Mouse (Mus musculus): ENCODE data around the gene Tcl1b1. TPM values are rescaled to one million over a fixed set of nuclear protein-coding genes. Genes with fewer than 3 reads are reported as not detected.

Tcl1b1 gene
- polyA plus RNA-seq, 1 experiment from 2014 or later, result not detected

DNA sequence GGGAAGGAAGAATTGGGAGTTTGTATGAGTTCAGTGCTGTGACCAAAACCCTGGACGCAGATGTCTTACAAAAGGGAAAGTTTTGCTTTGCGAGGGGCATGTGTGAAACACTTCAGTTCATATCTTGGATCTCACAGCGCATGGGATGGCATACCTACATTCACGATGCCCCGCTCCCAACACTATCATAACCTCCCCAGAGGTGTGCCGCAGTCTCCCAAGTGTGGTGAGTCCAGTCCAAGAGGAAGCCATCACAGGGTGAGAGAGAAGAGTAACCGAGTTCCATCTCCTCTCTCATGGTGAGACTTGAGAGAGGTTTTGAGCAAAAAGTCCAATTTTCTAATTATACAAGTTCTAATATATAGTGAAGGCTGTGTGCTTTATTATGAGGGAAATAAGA is 49.7 kb downstream of the Tcl1b1 start:
- Histone ChIP-seq H3K9ac (ENCODE audit: low read length) (no peak overlapping the region), H3K36me3 (ENCODE audit: control insufficient read depth, insufficient read depth, low read length) (no peaks in the 10 kb centered on the region), H3K4me1 (replicated peaks; ENCODE audit: control insufficient read depth, insufficient read depth) (no peaks in the 10 kb centered on the region), H3K27ac (replicated peaks) (no peak overlapping the region), H3K4me3 (ENCODE audit: low read depth, low read length) (no peak overlapping the region), H3K4me2 (replicated peaks; ENCODE audit: low read depth) (no peak overlapping the region), H3K27me3 (ENCODE audit: control insufficient read depth, insufficient read depth, low read length) (no peaks in the 10 kb centered on the region), H3K9me3 (ENCODE audit: control insufficient read depth, low read length) (no peaks in the 10 kb centered on the region)
- ATAC-seq (ENCODE audit: low FRiP score, low TSS enrichment), result no peak
- no peak for DNase-seq (ENCODE audit: low spot score)
- TF ChIP-seq EP300 (optimal IDR thresholded peaks at IDR 0.05), result no peak
- TF ChIP-seq CTCF (IDR thresholded peaks at IDR 0.05; ENCODE audit: low read depth), result no peak
- WGBS, result 94% methylated on average over 7 of the region's 7 CpGs

Other genes with a start within 250 kb of the Tcl1b1 start
- gene Syne3, start 149.9 kb upstream of the Tcl1b1 start, polyA plus RNA-seq (2015; fragmentation: Nextera tagmentation; extraction: Ambion mirVana), result 0.62 and 0.72 TPM in 2 replicates
- gene Glrx5, start 127.0 kb upstream of the Tcl1b1 start, polyA plus RNA-seq (2015; fragmentation: Nextera tagmentation; extraction: Ambion mirVana), result 125 and 134 TPM in 2 replicates
- gene Tcl1b2, start 13.7 kb upstream of the Tcl1b1 start, polyA plus RNA-seq (2015; fragmentation: Nextera tagmentation; extraction: Ambion mirVana), result not detected in 2 replicates
- not detected in 2 replicates for gene Tcl1b5, start 16.7 kb downstream of the Tcl1b1 start, polyA plus RNA-seq (2015; fragmentation: Nextera tagmentation; extraction: Ambion mirVana)
- not detected in 2 replicates for gene Tcl1b3, start 31.4 kb downstream of the Tcl1b1 start, polyA plus RNA-seq (2015; fragmentation: Nextera tagmentation; extraction: Ambion mirVana)
- not detected in 2 replicates for gene Tcl1b4, start 42.3 kb downstream of the Tcl1b1 start, polyA plus RNA-seq (2015; fragmentation: Nextera tagmentation; extraction: Ambion mirVana)
- gene Tcl1, start 63.1 kb downstream of the Tcl1b1 start, polyA plus RNA-seq (2015; fragmentation: Nextera tagmentation; extraction: Ambion mirVana), result not detected in 2 replicates
- 0.06 and 0.07 TPM in 2 replicates for gene Tunar, start 174.2 kb downstream of the Tcl1b1 start, polyA plus RNA-seq (2015; fragmentation: Nextera tagmentation; extraction: Ambion mirVana)

Data from stomach, postnatal 0 days (tissue).